Mouse (Mus musculus): ENCODE measurements around the gene Tsnax.
A peak's percentile ranks its signal among the peaks of the same experiment; 100 is the strongest.

The Tsnax gene

GRCm38 (mm10) chr8:125043394-125043793 lies 30.6 kb downstream of the Tsnax start:
- no peak for DNase-seq (ENCODE audit: low spot score)

GRCm38 (mm10) chr8:125043935-125044334 lies 31.1 kb downstream of the Tsnax start:
- no peak for DNase-seq (ENCODE audit: low spot score)

- no peak for DNase-seq (ENCODE audit: low spot score)
Observed at GRCm38 (mm10) chr8:125045760-125046159, 33.0 kb downstream of the Tsnax start.

- no peak for DNase-seq (ENCODE audit: low spot score)
Observed at GRCm38 (mm10) chr8:125049051-125049750, 36.4 kb downstream of the Tsnax start.

- DNase-seq (ENCODE audit: low spot score): no peak
Observed at GRCm38 (mm10) chr8:125049826-125050225, 37.0 kb downstream of the Tsnax start.

GRCm38 (mm10) chr8:125052026-125052425 lies 39.2 kb downstream of the Tsnax start:
- DNase-seq (ENCODE audit: low spot score): peak; percentile 43

- DNase-seq (ENCODE audit: low spot score): no peak
Observed at GRCm38 (mm10) chr8:125053505-125054435, 41.0 kb downstream of the Tsnax start, which contains the start of gene Disc1. Gene Disc1, plus strand, starts transcription at chr8:125054195.

- no peak for DNase-seq (ENCODE audit: low spot score)
Observed at GRCm38 (mm10) chr8:125054436-125054810, 41.6 kb downstream of the Tsnax start.

GRCm38 (mm10) chr8:125060904-125061303 lies 48.1 kb downstream of the Tsnax start:
- no peak for DNase-seq (ENCODE audit: low spot score)

- no peak for DNase-seq (ENCODE audit: low spot score)
Observed at GRCm38 (mm10) chr8:125065596-125065995, 52.8 kb downstream of the Tsnax start.

GRCm38 (mm10) chr8:125066913-125067595 lies 54.3 kb downstream of the Tsnax start:
- peak; percentile 18 for DNase-seq (ENCODE audit: low spot score)

- no peak for DNase-seq (ENCODE audit: low spot score)
Observed at GRCm38 (mm10) chr8:125067596-125067960, 54.8 kb downstream of the Tsnax start.

- no peak for DNase-seq (ENCODE audit: low spot score)
Observed at GRCm38 (mm10) chr8:125068146-125068905, 55.5 kb downstream of the Tsnax start.

GRCm38 (mm10) chr8:125069304-125069703 lies 56.5 kb downstream of the Tsnax start:
- DNase-seq (ENCODE audit: low spot score): no peak

GRCm38 (mm10) chr8:125069733-125070132 lies 56.9 kb downstream of the Tsnax start:
- no peak for DNase-seq (ENCODE audit: low spot score)

- no peak for DNase-seq (ENCODE audit: low spot score)
Observed at GRCm38 (mm10) chr8:125074141-125074540, 61.3 kb downstream of the Tsnax start.

GRCm38 (mm10) chr8:125074581-125074980 lies 61.8 kb downstream of the Tsnax start:
- no peak for DNase-seq (ENCODE audit: low spot score)

- DNase-seq (ENCODE audit: low spot score): no peak
Observed at GRCm38 (mm10) chr8:125075389-125075788, 62.6 kb downstream of the Tsnax start.

GRCm38 (mm10) chr8:125077326-125077725 lies 64.5 kb downstream of the Tsnax start:
- no peak for DNase-seq (ENCODE audit: low spot score)

GRCm38 (mm10) chr8:125078771-125079384 lies 66.1 kb downstream of the Tsnax start:
- DNase-seq (ENCODE audit: low spot score): no peak
